14 mouse cellular contexts compared by ENCODE assay signal in the genomic region with DNA sequence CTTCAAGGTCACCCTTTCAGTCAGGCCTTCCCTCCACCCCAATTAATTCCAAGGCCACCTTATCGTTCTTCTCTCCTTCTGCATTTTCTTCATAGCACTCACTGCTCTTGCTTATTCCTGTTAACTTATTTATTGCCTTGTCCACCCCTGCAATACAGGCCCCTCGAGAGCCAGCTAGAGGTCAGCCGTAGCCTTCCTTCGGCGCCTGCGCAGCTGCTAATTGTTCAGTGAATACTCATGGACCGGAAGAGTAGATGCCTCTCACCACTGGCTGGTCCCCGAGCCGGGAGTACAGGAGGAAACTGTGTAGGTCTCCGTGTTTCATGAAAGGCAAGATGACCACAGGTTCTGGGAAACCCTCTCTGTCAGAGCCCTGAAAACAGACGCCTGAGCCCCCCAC. TPM values are rescaled to one million over a fixed set of nuclear protein-coding genes. Genes with fewer than 3 reads are reported as not detected.
DNase-seq lines count a peak whose midpoint lies in the region; ATAC-seq lines count a peak whose summit lies in the region.
"Had no signal": no experiment of that assay in that cellular context is flagged by ENCODE, and none has a peak within 500 bp of the region (broad histone marks: within the 10 kb centered on the region; RNA-seq: fewer than 3 reads in every experiment).

No protein-coding gene starts in this region.

- H3K4me3 ChIP-seq in heart, embryonic 14.5 days (ENCODE audit: control insufficient read depth in 1 of 2, insufficient read depth in 1 of 2, low read depth in 1 of 2, low read length in 2 of 2) = no peak overlapping the region
- H3K4me3 ChIP-seq in embryonic facial prominence, embryonic 10.5 days = no peak overlapping the region
- no peak overlapping the region for H3K4me3 ChIP-seq in limb, embryonic 10.5 days
- H3K4me3 ChIP-seq: forebrain, embryonic 12.5 days; myocyte had no signal

- 51% methylated on average over 11 of the region's 11 CpGs for WGBS in heart, embryonic 14.5 days
- 68% methylated on average over 11 of the region's 11 CpGs for WGBS in embryonic facial prominence, embryonic 10.5 days
- 73% methylated on average over 11 of the region's 11 CpGs for WGBS in limb, embryonic 10.5 days

- peak overlapping the region; percentile 9 to 46; a peak in 3 of 4 replicates for H3K27ac ChIP-seq in heart, embryonic 14.5 days (replicated peaks in 1 of 2; ENCODE audit: control insufficient read depth in 1 of 2, insufficient read depth in 1 of 2, low read depth in 2 of 2, low read length in 2 of 2)
- H3K27ac ChIP-seq in embryonic facial prominence, embryonic 10.5 days (replicated peaks) = peak overlapping the region; percentile 16
- H3K27ac ChIP-seq in limb, embryonic 10.5 days = peak overlapping the region; percentile 32; the same call in 1 of the 2 replicates
- H3K27ac ChIP-seq: forebrain, embryonic 12.5 days; macrophage had no signal

- no peak overlapping the region for H3K9ac ChIP-seq in heart, embryonic 14.5 days (ENCODE audit: low read length)
- H3K9ac ChIP-seq: forebrain, embryonic 12.5 days had no signal

- H3K27me3 ChIP-seq in heart, embryonic 14.5 days (ENCODE audit: control insufficient read depth, insufficient read depth, low read length) = no peaks in the 10 kb centered on the region
- no peaks in the 10 kb centered on the region for H3K27me3 ChIP-seq in embryonic facial prominence, embryonic 10.5 days (replicated peaks; ENCODE audit: low read depth, poor library complexity, severe bottlenecking)
- H3K27me3 ChIP-seq in limb, embryonic 10.5 days (ENCODE audit: low read depth, poor library complexity, severe bottlenecking) = no peaks in the 10 kb centered on the region
- H3K27me3 ChIP-seq: forebrain, embryonic 12.5 days had no signal

- H3K9me3 ChIP-seq in heart, embryonic 14.5 days (ENCODE audit: control insufficient read depth, low read length) = no peaks in the 10 kb centered on the region
- H3K9me3 ChIP-seq in embryonic facial prominence, embryonic 10.5 days = no peaks in the 10 kb centered on the region
- no peaks in the 10 kb centered on the region for H3K9me3 ChIP-seq in limb, embryonic 10.5 days (replicated peaks)
- H3K9me3 ChIP-seq: forebrain, embryonic 12.5 days had no signal

- no peaks in the 10 kb centered on the region; a peak in 1 of 4 replicates for H3K4me1 ChIP-seq in heart, embryonic 14.5 days (ENCODE audit: control insufficient read depth in 2 of 2, insufficient read depth in 2 of 2, low read length in 2 of 2)
- peaks cover 11% of the 10 kb centered on the region for H3K4me1 ChIP-seq in embryonic facial prominence, embryonic 10.5 days
- peaks cover 8% of the 10 kb centered on the region for H3K4me1 ChIP-seq in limb, embryonic 10.5 days
- H3K4me1 ChIP-seq: forebrain, embryonic 12.5 days had no signal

- DNase-seq in heart, adult 9 months (ENCODE audit: low spot score in 2 of 2) = no peak
- no peak for DNase-seq in embryonic facial prominence, embryonic 10.5 days (ENCODE audit: low spot score)
- peak; percentile 38 to 53 for DNase-seq in heart, postnatal 10 days
- DNase-seq in limb, embryonic 10.5 days (ENCODE audit: low spot score) = no peak
- no peak for DNase-seq in frontal cortex, postnatal 10 days (ENCODE audit: low spot score in 2 of 2)
- no peak for DNase-seq in frontal cortex, adult 2 months (ENCODE audit: extremely low spot score in 1 of 2, low spot score in 1 of 2)
- DNase-seq: cerebellum, postnatal 25 days; right cerebral cortex, postnatal 14 days; thymus, postnatal 36 days had no signal

- no peak for ATAC-seq in heart, embryonic 14.5 days (ENCODE audit: insufficient number of reproducible peaks, insufficient read depth, low FRiP score, low read depth)
- ATAC-seq in monocyte, adult 5-6 weeks (replicated peaks; ENCODE audit: insufficient number of reproducible peaks, low FRiP score, low TSS enrichment, poor library complexity, severe bottlenecking) = no peak

- H3K36me3 ChIP-seq in heart, embryonic 14.5 days (ENCODE audit: control insufficient read depth, insufficient read depth, low read length) = peaks cover 61% of the 10 kb centered on the region
- H3K36me3 ChIP-seq in embryonic facial prominence, embryonic 10.5 days (replicated peaks) = peaks cover 87% of the 10 kb centered on the region
- peaks cover 51% of the 10 kb centered on the region for H3K36me3 ChIP-seq in limb, embryonic 10.5 days

- H3K4me2 ChIP-seq in heart, embryonic 14.5 days (ENCODE audit: low read length) = no peak overlapping the region
- H3K4me2 ChIP-seq: forebrain, embryonic 12.5 days had no signal

- intact Hi-C loops in heart, postnatal 10 days (cut with DNase I) = no loop called here

RNA-seq across cellular contexts. Expression of a gene that starts 9.1 kb away (rescaled TPM):
- polyA plus RNA-seq in heart, embryonic 14.5 days (2014; fragmentation: Nextera tagmentation; extraction: Ambion mirVana) = 47.2 and 50.9 TPM in 2 replicates
- polyA plus RNA-seq in embryonic facial prominence, embryonic 10.5 days (2016; fragmentation: Nextera tagmentation; extraction: Ambion mirVana) = 60.8 and 62.5 TPM in 2 replicates
- 100 to 1,000 TPM; 117 to 119 TPM for total RNA-seq in heart, postnatal 10 days (2021)
- 61.7 and 67.7 TPM in 2 replicates for polyA plus RNA-seq in limb, embryonic 10.5 days (2016; fragmentation: Nextera tagmentation; extraction: Ambion mirVana)
- total RNA-seq in monocyte, adult 5-6 weeks (2017) = 116 to 171 TPM (median 131 TPM) in 3 replicates
- 47.2 and 47.7 TPM in 2 replicates for polyA plus RNA-seq in frontal cortex, adult 2 months (2012; rRNA removed)

RNA-seq across cellular contexts. Expression of a gene that starts 24.8 kb away (rescaled TPM):
- polyA plus RNA-seq in heart, embryonic 14.5 days (2014; fragmentation: Nextera tagmentation; extraction: Ambion mirVana) = 38.9 and 42.1 TPM in 2 replicates
- polyA plus RNA-seq in embryonic facial prominence, embryonic 10.5 days (2016; fragmentation: Nextera tagmentation; extraction: Ambion mirVana) = 22.1 and 29.7 TPM in 2 replicates
- 100 to 1,000 TPM; 113 to 139 TPM for total RNA-seq in heart, postnatal 10 days (2021)
- 19.4 and 28.1 TPM in 2 replicates for polyA plus RNA-seq in limb, embryonic 10.5 days (2016; fragmentation: Nextera tagmentation; extraction: Ambion mirVana)
- 4.9 to 6.4 TPM (median 5.8 TPM) in 3 replicates for total RNA-seq in monocyte, adult 5-6 weeks (2017)
- 32.3 and 34.9 TPM in 2 replicates for polyA plus RNA-seq in frontal cortex, adult 2 months (2012; rRNA removed)

RNA-seq across cellular contexts. Expression of a gene that starts 44.8 kb away (rescaled TPM):
- 23.4 and 24.5 TPM in 2 replicates for polyA plus RNA-seq in heart, embryonic 14.5 days (2014; fragmentation: Nextera tagmentation; extraction: Ambion mirVana)
- polyA plus RNA-seq in embryonic facial prominence, embryonic 10.5 days (2016; fragmentation: Nextera tagmentation; extraction: Ambion mirVana) = 31.6 and 33.2 TPM in 2 replicates
- total RNA-seq in heart, postnatal 10 days (2021) = 10 to 100 TPM; 48.9 to 51.9 TPM
- 31.5 and 32.3 TPM in 2 replicates for polyA plus RNA-seq in limb, embryonic 10.5 days (2016; fragmentation: Nextera tagmentation; extraction: Ambion mirVana)
- 33.9 to 38.4 TPM (median 36.5 TPM) in 3 replicates for total RNA-seq in monocyte, adult 5-6 weeks (2017)
- 60.3 and 64.0 TPM in 2 replicates for polyA plus RNA-seq in frontal cortex, adult 2 months (2012; rRNA removed)

RNA-seq across cellular contexts. Expression of a gene that starts 53.0 kb away (rescaled TPM):
- polyA plus RNA-seq in heart, embryonic 14.5 days (2014; fragmentation: Nextera tagmentation; extraction: Ambion mirVana) = 3.0 and 3.1 TPM in 2 replicates
- 2.5 and 2.9 TPM in 2 replicates for polyA plus RNA-seq in embryonic facial prominence, embryonic 10.5 days (2016; fragmentation: Nextera tagmentation; extraction: Ambion mirVana)
- 1 to 10 TPM; 6.1 to 7.0 TPM for total RNA-seq in heart, postnatal 10 days (2021)
- polyA plus RNA-seq in limb, embryonic 10.5 days (2016; fragmentation: Nextera tagmentation; extraction: Ambion mirVana) = 1.0 and 1.1 TPM in 2 replicates
- not detected in 3 replicates for total RNA-seq in monocyte, adult 5-6 weeks (2017)
- 3.3 and 3.6 TPM in 2 replicates for polyA plus RNA-seq in frontal cortex, adult 2 months (2012; rRNA removed)

Comparison
In these comparisons a context has a peak if more than half of its experiments do, and no peak if none do; other contexts are left out.
1. DNase-seq: peak in heart, postnatal 10 days (2 of 2); none in heart, adult 9 months (0 of 2), embryonic facial prominence, embryonic 10.5 days (single experiment), limb, embryonic 10.5 days (single experiment), frontal cortex, postnatal 10 days (0 of 2) and frontal cortex, adult 2 months (0 of 2).
2. Peak in every context shown above with its lines, with median percentiles within 50 percentile points of each other: H3K27ac ChIP-seq.